ENCODE assay signal across 7 mouse cellular contexts in genomic region chr1:134803286-134804117, GRCm38 (mm10).
DNase-seq lines count a peak whose midpoint lies in the region; ATAC-seq and TF ChIP-seq lines count a peak whose summit lies in the region.

No protein-coding gene starts in this region.

- no peaks in the 10 kb centered on the region for H3K9me3 ChIP-seq in lung, embryonic 16.5 days (ENCODE audit: control insufficient read depth, low read length)

- peak; percentile 77 for ATAC-seq in lung, embryonic 16.5 days (ENCODE audit: low read depth)

- no peaks in the 10 kb centered on the region for H3K36me3 ChIP-seq in kidney, adult 2 months (ENCODE audit: control insufficient read depth, insufficient read depth, low read length)
- no peaks in the 10 kb centered on the region for H3K36me3 ChIP-seq in lung, embryonic 16.5 days (ENCODE audit: control insufficient read depth, insufficient read depth, low read length)

- peak overlapping the region; percentile 52 for H3K9ac ChIP-seq in lung, embryonic 16.5 days (ENCODE audit: low read length)

- peak overlapping the region; percentile 46 for H3K4me2 ChIP-seq in lung, embryonic 16.5 days (ENCODE audit: low read depth, low read length)

- peaks cover 8% of the 10 kb centered on the region; the same call in 1 of the 2 replicates for H3K4me1 ChIP-seq in kidney, adult 2 months (ENCODE audit: control insufficient read depth, insufficient read depth, low read length)
- peaks cover 43% of the 10 kb centered on the region for H3K4me1 ChIP-seq in lung, embryonic 16.5 days (replicated peaks; ENCODE audit: control insufficient read depth, insufficient read depth, low read length)

- no peaks in the 10 kb centered on the region for H3K27me3 ChIP-seq in kidney, adult 2 months (replicated peaks; ENCODE audit: control insufficient read depth, insufficient read depth, low read length)
- no peaks in the 10 kb centered on the region for H3K27me3 ChIP-seq in lung, embryonic 16.5 days (ENCODE audit: control insufficient read depth, insufficient read depth, low read depth, low read length)

- TF ChIP-seq POLR2A in kidney, adult 2 months (IDR thresholded peaks at IDR 0.05; ENCODE audit: low read depth, low read length): no peak

- peak; percentile 84 for DNase-seq in Muller cell, postnatal 12 days (ENCODE audit: inconsistent ontology term)
- DNase-seq in adrenal gland, adult 18-20 months (ENCODE audit: low spot score in 2 of 2): peak; percentile 47 to 57
- peak; percentile 53 to 74 for DNase-seq in gastrocnemius, postnatal 36 days
- DNase-seq in kidney, adult 2 months: peak; percentile 79
- peak; percentile 61 for DNase-seq in urinary bladder, postnatal 25 days (ENCODE audit: low spot score)
- no peak for DNase-seq in B cell, adult 2 months

- intact Hi-C loops in gastrocnemius, postnatal 36 days (cut with DNase I): no loop called here

- H3K27ac ChIP-seq in kidney, adult 2 months (ENCODE audit: insufficient read depth, low read depth, low read length): peak overlapping the region; percentile 41
- H3K27ac ChIP-seq in lung, embryonic 16.5 days (ENCODE audit: low read length): peak overlapping the region; percentile 90

- peak overlapping the region; percentile 31; the same call in 1 of the 2 replicates for H3K4me3 ChIP-seq in kidney, adult 2 months (ENCODE audit: insufficient read depth, low read depth, low read length)
- peak overlapping the region; percentile 39 for H3K4me3 ChIP-seq in lung, embryonic 16.5 days (ENCODE audit: low read length)

- WGBS in kidney, adult 2 months: 22% methylated on average over 16 of the region's 16 CpGs
- WGBS in lung, embryonic 16.5 days: 19% methylated on average over 16 of the region's 16 CpGs

- TF ChIP-seq CTCF in kidney, adult 2 months (conservative IDR thresholded peaks at IDR 0.05; ENCODE audit: insufficient read depth, insufficient read length, low read depth, low read length): no peak

Comparison
In these comparisons a context has a peak if more than half of its experiments do, and no peak if none do; other contexts are left out.
1. DNase-seq: peak in Muller cell, postnatal 12 days (single experiment), adrenal gland, adult 18-20 months (2 of 2), gastrocnemius, postnatal 36 days (2 of 2), kidney, adult 2 months (single experiment) and urinary bladder, postnatal 25 days (single experiment); none in B cell, adult 2 months (0 of 2).